Mouse (Mus musculus) liver, adult 2 months (tissue): ENCODE data around the gene Clpp.

Source experiments
- CTCF ChIP-seq: fragments of 200-500 bp; IDR thresholded peaks from 2 replicates; pipeline ENCODE4 v1.5.1; 2011; ENCODE audit warnings: low read depth, low read length, control low read depth
- POLR2A ChIP-seq: fragments of 200-500 bp; IDR thresholded peaks from 2 replicates; pipeline ENCODE4 v1.6.1; 2011; ENCODE audit warnings: low read length, control low read depth; ENCODE audit not compliant: insufficient read depth; ENCODE audit errors: extremely low read depth

DNA sequence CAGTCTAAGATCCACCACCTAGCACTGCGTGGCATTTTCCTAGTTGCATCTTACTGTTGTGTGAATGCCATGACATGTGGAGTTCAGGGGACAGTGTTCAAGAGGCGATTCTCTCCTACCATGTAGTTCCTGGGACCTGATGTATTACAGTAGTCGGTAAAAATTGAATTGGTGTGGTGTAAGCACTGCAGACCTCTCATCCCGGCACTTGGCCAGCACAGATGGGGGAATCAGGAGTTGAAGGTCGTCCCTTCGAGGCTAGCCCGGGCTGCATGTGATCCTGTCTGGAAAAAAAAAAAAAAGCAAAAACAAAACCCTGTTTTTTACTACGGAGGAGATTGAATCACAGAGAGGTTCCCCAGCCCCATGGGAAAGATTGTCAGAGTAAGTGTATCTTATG is 4.9 kb downstream of the Clpp start:
- TF ChIP-seq CTCF: no peak
- TF ChIP-seq POLR2A: no peak
